Mouse (Mus musculus) urinary bladder, adult 2 months (tissue): Measurements from ENCODE around the gene Srek1. TPM values are rescaled to one million over a fixed set of nuclear protein-coding genes. Genes with fewer than 3 reads are reported as not detected.

Source experiments
- DNase-seq: peaks from one replicate; pipeline ENCODE4 v3.0.0; 2022; ENCODE audit warnings: low spot score
- polyA plus RNA-seq: library from polyadenylated mRNA; depleted of rRNA; stranded (reverse); fragments of >200 nt; gene quantifications from 2 replicates; pipeline ENCODE4 v1.2.3, GENCODE M21; 2012; rRNA removed

Srek1 gene
- polyA plus RNA-seq, 1 experiment = 74.2 TPM

DNA sequence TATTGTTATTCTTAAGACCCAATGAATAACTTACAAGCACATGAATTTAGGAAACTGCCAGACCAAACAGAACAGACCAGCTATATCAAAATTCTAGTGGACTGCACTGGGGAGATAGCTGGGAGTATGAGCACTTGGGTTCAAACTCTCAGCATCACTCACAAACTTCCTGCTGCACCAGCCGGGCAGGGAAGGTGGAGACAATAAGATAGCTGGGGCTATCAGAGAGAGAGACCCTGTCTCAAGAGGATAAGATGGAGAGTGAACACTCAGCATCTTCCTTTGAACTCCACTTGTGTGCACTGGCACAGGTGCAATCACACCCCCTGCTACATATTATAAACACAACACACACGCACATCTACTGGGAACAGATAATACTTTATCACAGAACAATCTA lies 47.5 kb downstream of the Srek1 start:
- no peak for DNase-seq

DNA sequence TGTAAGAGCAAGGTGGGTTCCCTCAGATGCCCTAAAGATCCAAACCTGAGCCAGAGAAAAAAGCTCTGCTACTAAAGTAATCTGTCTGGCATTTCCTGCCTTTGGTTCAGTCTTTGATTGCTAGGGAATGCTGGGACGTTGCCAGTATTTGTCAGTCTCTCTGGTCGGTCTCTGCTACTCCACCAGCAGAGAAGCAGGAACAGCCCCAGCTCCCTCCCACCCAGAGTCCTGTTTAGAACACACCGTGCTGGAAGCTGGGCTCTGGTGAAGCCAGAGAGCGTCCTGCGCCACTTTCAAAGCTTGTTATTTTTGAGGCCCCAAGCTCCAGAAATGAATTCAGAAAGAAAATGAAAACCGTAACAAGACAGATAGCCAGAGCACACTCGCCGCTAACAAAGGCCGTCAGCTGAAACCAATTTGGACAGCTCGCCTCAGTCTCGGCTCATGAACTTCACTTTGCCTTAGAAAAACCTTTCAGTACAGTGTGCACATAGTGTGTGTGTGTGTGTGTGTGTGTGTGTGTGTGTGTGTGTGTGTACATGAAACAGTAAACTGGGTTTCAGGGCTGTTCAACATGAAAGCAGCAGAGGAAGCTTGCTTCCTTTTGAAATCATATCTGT lies 62.9 kb downstream of the Srek1 start:
- no peak for DNase-seq

DNA sequence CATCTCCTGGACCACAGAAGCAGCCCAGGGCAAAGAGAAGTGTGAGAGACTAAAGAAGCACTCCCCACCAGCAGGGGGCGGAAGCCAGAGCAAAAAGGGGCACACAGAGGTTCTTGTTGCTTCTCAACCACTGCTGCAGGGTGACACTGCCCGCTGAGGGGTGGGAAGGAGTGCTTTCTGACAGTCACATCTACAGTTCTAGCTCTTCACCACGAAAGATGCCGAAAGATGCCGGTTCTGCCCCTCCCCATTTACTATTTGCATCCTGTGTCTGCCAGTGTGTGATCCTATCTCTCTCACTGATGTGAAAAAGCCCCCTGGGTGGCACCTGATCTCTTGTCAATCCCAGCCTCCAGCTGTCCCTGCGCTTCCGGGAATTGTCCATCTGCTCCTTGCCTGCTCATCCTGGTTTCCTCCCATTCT lies 64.0 kb downstream of the Srek1 start:
- DNase-seq = no peak

- DNase-seq = no peak
These were observed 68.9 kb downstream of the Srek1 start for GRCm38 (mm10) chr13:103705436-103705978.

DNA sequence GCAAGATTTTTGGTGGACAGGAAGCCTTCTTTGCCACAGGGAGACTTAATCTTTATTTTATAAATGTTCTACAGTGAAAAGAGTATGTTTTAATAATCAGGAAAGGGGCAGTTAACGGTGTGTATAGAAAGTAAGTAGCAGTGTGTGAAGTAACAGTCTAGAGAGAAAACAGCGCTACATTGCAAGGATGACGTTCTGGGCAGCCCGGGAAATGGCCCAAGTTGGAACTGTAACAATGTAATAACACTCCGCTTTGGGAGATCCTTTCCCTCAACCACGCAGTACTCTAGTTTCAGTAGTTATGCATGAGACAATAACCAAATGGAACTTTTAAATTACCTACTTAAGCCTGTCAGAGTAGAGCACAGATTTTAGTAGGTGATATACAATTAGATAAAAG lies 70.6 kb downstream of the Srek1 start:
- no peak for DNase-seq

GRCm38 (mm10) chr13:103703386-103703785 lies 71.0 kb downstream of the Srek1 start:
- peak; percentile 49 for DNase-seq

DNA sequence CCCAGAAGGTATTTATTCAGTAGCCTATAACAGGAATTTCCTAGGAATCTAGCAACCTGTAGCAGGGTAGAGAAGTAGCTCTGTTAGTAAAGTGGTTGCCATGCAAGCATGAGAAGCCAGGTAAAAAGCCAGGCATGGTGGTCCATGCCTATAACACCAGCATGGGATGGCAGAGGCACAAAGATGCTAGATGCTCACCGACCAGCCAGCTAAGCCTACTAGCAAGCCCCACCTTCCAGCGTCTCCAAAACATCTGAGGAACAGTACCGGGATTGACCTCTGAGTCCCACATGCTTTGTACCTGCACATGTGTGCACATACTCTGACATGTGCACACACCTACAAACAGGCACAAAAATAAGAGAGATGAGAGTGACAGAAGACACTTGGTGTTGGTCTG lies 72.1 kb downstream of the Srek1 start:
- DNase-seq = no peak

GRCm38 (mm10) chr13:103700752-103701151 lies 73.7 kb downstream of the Srek1 start:
- no peak for DNase-seq

DNA sequence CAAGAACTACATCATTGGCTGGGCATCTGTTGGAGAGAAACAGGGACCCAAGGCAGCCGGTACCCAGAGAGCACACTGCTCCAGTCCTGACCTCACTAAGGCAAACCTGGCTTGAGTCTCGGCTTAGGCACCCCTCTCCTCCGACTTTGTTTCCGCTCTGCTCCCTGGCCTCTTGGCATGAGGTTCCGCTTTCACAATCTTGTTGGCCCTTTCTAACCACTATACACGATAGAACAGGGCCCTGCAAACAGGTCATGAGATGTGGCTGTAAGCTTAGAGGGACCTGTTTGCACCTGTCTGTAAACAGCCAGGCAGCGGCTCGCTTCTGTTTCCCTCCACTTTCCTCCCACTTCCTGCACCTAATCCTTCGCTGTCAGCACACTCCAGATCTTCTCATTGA lies 76.4 kb downstream of the Srek1 start:
- DNase-seq = no peak

- no peak for DNase-seq
These were observed 78.2 kb downstream of the Srek1 start for GRCm38 (mm10) chr13:103696164-103696563.

DNA sequence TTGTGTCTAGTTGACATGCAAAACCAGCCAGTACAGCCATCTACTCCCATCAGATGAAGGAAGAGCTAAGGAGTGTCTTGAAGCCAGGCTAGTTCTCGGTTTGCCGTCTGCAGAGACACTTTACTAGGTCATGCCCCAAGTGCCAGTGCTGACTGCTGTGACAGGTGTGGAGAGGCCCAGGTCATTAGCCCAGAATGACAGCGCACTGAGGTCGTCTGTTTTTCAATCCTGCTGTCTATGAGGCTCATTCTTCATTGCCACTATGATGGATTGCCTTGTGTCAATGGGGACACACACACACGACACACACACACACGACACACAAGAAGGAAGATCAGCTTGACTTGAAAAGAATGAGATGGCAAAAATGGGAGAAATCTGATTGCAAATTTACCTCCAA lies 79.0 kb downstream of the Srek1 start:
- DNase-seq = no peak

Other genes with a start within 250 kb of the Srek1 start
- gene Erbin, start 145.9 kb upstream of the Srek1 start, polyA plus RNA-seq = 30.7 and 38.8 TPM in 2 replicates